In genomic region chr4:62433939-62434870, GRCm38 (mm10) we compare ENCODE assay signal across 18 mouse cellular contexts. TPM values are rescaled to one million over a fixed set of nuclear protein-coding genes. Genes with fewer than 3 reads are reported as not detected.
A peak's percentile ranks its signal among the peaks of the same experiment; 100 is the strongest.
DNase-seq lines count a peak whose midpoint lies in the region; ATAC-seq and TF ChIP-seq lines count a peak whose summit lies in the region.
"Had no signal": no experiment of that assay in that cellular context is flagged by ENCODE, and none has a peak within 500 bp of the region (broad histone marks: within the 10 kb centered on the region; RNA-seq: fewer than 3 reads in every experiment).

No protein-coding gene starts in this region.

- no peak for TF ChIP-seq CTCF in kidney, adult 2 months (conservative IDR thresholded peaks at IDR 0.05; ENCODE audit: insufficient read depth, insufficient read length, low read depth, low read length)
- TF ChIP-seq CTCF in lung, postnatal 0 days (IDR thresholded peaks at IDR 0.05), result no peak

- WGBS in kidney, adult 2 months, result 31% methylated on average over 7 of the region's 7 CpGs
- 64% methylated on average over 7 of the region's 7 CpGs for WGBS in lung, postnatal 0 days

- peak overlapping the region; percentile 96 for H3K27ac ChIP-seq in kidney, adult 2 months (ENCODE audit: insufficient read depth, low read depth, low read length)
- H3K27ac ChIP-seq in lung, postnatal 0 days (ENCODE audit: low read length), result no peak overlapping the region
- H3K27ac ChIP-seq: hindbrain, embryonic 15.5 days; limb, embryonic 10.5 days; liver, embryonic 13.5 days; lung, embryonic 15.5 days had no signal

- H3K9me3 ChIP-seq in lung, postnatal 0 days (ENCODE audit: low read length), result no peaks in the 10 kb centered on the region
- H3K9me3 ChIP-seq: hindbrain, embryonic 15.5 days; limb, embryonic 10.5 days; liver, embryonic 13.5 days; lung, embryonic 15.5 days had no signal

- no peak for ATAC-seq in lung, postnatal 0 days

- no peaks in the 10 kb centered on the region for H3K27me3 ChIP-seq in kidney, adult 2 months (replicated peaks; ENCODE audit: control insufficient read depth, insufficient read depth, low read length)
- H3K27me3 ChIP-seq in lung, postnatal 0 days (replicated peaks; ENCODE audit: insufficient read depth, low read length), result no peaks in the 10 kb centered on the region
- H3K27me3 ChIP-seq: hindbrain, embryonic 15.5 days; liver, embryonic 13.5 days; lung, embryonic 15.5 days had no signal

- peak overlapping the region; percentile 52 for H3K4me3 ChIP-seq in kidney, adult 2 months (ENCODE audit: insufficient read depth, low read depth, low read length)
- no peak overlapping the region for H3K4me3 ChIP-seq in lung, postnatal 0 days (ENCODE audit: low read depth, low read length)
- H3K4me3 ChIP-seq: hindbrain, embryonic 15.5 days; limb, embryonic 10.5 days; liver, embryonic 13.5 days; lung, embryonic 15.5 days had no signal

- peaks cover 18% of the 10 kb centered on the region for H3K4me1 ChIP-seq in kidney, adult 2 months (ENCODE audit: control insufficient read depth, insufficient read depth, low read length)
- H3K4me1 ChIP-seq in lung, postnatal 0 days (ENCODE audit: insufficient read depth, low read depth, low read length), result no peaks in the 10 kb centered on the region
- H3K4me1 ChIP-seq: hindbrain, embryonic 15.5 days; lung, embryonic 15.5 days had no signal

- no peak overlapping the region for H3K4me2 ChIP-seq in lung, postnatal 0 days (replicated peaks; ENCODE audit: low read depth, low read length)
- H3K4me2 ChIP-seq: heart, embryonic 11.5 days; hindbrain, embryonic 15.5 days; liver, embryonic 13.5 days; lung, embryonic 15.5 days had no signal

- TF ChIP-seq POLR2A in kidney, adult 2 months (IDR thresholded peaks at IDR 0.05; ENCODE audit: low read depth, low read length), result peak; percentile 10

- H3K36me3 ChIP-seq in kidney, adult 2 months (ENCODE audit: control insufficient read depth, insufficient read depth, low read length), result no peaks in the 10 kb centered on the region
- H3K36me3 ChIP-seq in lung, postnatal 0 days (ENCODE audit: insufficient read depth, low read length), result no peaks in the 10 kb centered on the region
- H3K36me3 ChIP-seq: hindbrain, embryonic 15.5 days; limb, embryonic 10.5 days; liver, embryonic 13.5 days; lung, embryonic 15.5 days had no signal

- H3K9ac ChIP-seq in lung, postnatal 0 days (replicated peaks; ENCODE audit: low read depth), result no peak overlapping the region
- H3K9ac ChIP-seq: hindbrain, embryonic 15.5 days; liver, embryonic 13.5 days; lung, embryonic 15.5 days had no signal

- peak; percentile 77 for DNase-seq in 416B (ENCODE audit: low read depth)
- DNase-seq in Muller cell, postnatal 12 days (ENCODE audit: inconsistent ontology term), result peak; percentile 11
- DNase-seq in kidney, adult 2 months, result peak; percentile 83
- DNase-seq in kidney, postnatal 36 days, result peak; percentile 70 to 73
- no peak for DNase-seq in lung, postnatal 0 days (ENCODE audit: low spot score)
- no peak for DNase-seq in right cerebral cortex, postnatal 25 days
- DNase-seq in frontal cortex, postnatal 14 days (ENCODE audit: low spot score in 2 of 2), result no peak
- DNase-seq: cerebellum, postnatal 14 days; gastrocnemius, postnatal 25 days; liver, embryonic 13.5 days; midbrain, embryonic 14.5 days; right cerebral cortex, postnatal 4 days; thymus, adult 2 months had no signal

- no peak for TF ChIP-seq EP300 in lung, postnatal 0 days (IDR thresholded peaks at IDR 0.05)

RNA-seq across cellular contexts. Expression of gene Rnf183, which starts 0.8 kb away (rescaled TPM):
- 180 and 248 TPM in 2 replicates for polyA plus RNA-seq in kidney, adult 2 months (2012; rRNA removed)
- 0.15 TPM in 1 of 2 replicates, not detected in the other for polyA plus RNA-seq in lung, postnatal 0 days (2015; fragmentation: Nextera tagmentation; extraction: Ambion mirVana)
- polyA plus RNA-seq: forebrain, embryonic 11.5 days; heart, embryonic 11.5 days; limb, embryonic 10.5 days; liver, embryonic 13.5 days; midbrain, embryonic 14.5 days had no signal

RNA-seq across cellular contexts. Expression of gene Prpf4, which starts 25.6 kb away (rescaled TPM):
- 10.4 and 10.9 TPM in 2 replicates for polyA plus RNA-seq in kidney, adult 2 months (2012; rRNA removed)
- polyA plus RNA-seq in lung, postnatal 0 days (2015; fragmentation: Nextera tagmentation; extraction: Ambion mirVana), result 9.6 and 10.0 TPM in 2 replicates

RNA-seq across cellular contexts. Expression of gene Cdc26, which starts 25.8 kb away (rescaled TPM):
- polyA plus RNA-seq in kidney, adult 2 months (2012; rRNA removed), result 25.3 and 31.7 TPM in 2 replicates
- polyA plus RNA-seq in lung, postnatal 0 days (2015; fragmentation: Nextera tagmentation; extraction: Ambion mirVana), result 91.6 and 94.2 TPM in 2 replicates

RNA-seq across cellular contexts. Expression of gene Wdr31, which starts 36.5 kb away (rescaled TPM):
- 10.5 and 12.3 TPM in 2 replicates for polyA plus RNA-seq in kidney, adult 2 months (2012; rRNA removed)
- 5.2 and 6.1 TPM in 2 replicates for polyA plus RNA-seq in lung, postnatal 0 days (2015; fragmentation: Nextera tagmentation; extraction: Ambion mirVana)

RNA-seq across cellular contexts. Expression of gene Bspry, which starts 45.6 kb away (rescaled TPM):
- polyA plus RNA-seq in kidney, adult 2 months (2012; rRNA removed), result 51.1 and 52.4 TPM in 2 replicates
- 26.8 and 33.0 TPM in 2 replicates for polyA plus RNA-seq in lung, postnatal 0 days (2015; fragmentation: Nextera tagmentation; extraction: Ambion mirVana)

Comparison
In these comparisons a context has a peak if more than half of its experiments do, and no peak if none do; other contexts are left out.
1. DNase-seq: peak in 416B (single experiment), Muller cell, postnatal 12 days (single experiment), kidney, adult 2 months (single experiment) and kidney, postnatal 36 days (2 of 2); none in lung, postnatal 0 days (single experiment), right cerebral cortex, postnatal 25 days (single experiment) and frontal cortex, postnatal 14 days (0 of 2).
2. RNA of gene Rnf183, which starts 0.8 kb away (polyA plus RNA-seq): 180 to 248 TPM in kidney, adult 2 months; 0.15 TPM in lung, postnatal 0 days; every median in the first group is over 100 times any median in the second.